Mouse (Mus musculus): ENCODE measurements around the gene Cacng2.
"Not testable (repeated sequence)": the region's sequence is repeated elsewhere in the genome, so short reads cannot be mapped to it uniquely, and the experiment has no call there.

Cacng2 gene

DNA sequence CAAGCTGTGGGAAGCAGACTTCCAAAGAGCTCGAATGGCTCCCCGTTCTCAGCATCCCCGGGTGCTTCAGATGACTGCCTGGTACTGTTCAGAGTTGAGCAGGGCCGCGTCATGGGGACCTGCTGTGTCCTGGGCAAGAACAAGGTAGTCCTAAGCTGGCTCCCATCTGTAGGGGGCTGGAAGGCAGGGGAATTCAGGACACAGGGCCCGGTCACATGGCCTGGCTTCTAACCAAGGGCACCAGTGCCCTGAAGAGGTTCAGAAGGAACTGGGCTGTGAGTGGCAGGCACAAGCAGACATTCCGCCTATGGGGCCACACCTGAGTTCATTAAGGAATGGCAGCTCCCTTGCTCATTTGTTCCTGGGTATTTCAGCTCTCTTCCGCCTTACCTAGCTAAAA is 37.7 kb downstream of the Cacng2 start:
- no peak for DNase-seq (ENCODE audit: low read depth)

DNA sequence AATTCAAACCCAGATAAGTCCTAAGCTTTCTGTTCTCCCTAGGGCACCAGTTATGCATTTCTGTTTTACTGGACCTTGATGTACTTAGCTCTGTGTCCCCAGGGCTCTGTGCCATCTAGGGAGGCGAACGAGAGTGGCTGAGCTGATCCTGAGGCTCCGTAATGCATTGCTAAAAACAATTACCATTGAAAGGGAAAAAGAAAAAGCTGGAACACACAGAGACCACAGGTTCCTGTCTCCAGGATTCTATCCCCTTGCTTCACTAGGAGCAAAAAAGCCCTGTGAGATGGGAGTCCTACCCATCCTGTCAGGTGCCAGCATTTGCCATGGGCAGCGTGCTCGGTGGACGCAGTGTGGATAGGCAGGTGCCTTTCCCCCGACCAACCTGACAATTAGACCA is 38.4 kb downstream of the Cacng2 start:
- no peak for DNase-seq (ENCODE audit: low read depth)

DNA sequence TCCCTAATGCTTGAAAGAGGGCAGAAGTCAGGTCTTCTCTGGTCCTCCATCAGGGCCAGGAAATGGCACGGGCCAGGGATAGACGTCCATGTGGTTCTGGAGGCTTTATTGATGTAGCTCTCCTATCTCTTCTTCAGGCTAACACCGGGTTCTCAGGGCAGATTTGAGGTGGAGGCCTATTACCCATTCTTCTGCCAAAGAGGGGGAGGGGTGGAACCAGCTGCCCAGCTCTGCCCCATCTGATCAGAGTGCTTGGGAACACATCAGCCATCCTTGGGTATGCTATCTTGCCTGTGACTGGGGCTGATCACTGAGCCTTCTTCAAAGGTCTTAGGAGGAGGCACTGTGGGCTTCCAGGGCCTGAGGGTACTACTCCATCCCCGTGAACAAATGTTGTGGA is 39.5 kb downstream of the Cacng2 start:
- no peak for DNase-seq (ENCODE audit: low read depth)

DNA sequence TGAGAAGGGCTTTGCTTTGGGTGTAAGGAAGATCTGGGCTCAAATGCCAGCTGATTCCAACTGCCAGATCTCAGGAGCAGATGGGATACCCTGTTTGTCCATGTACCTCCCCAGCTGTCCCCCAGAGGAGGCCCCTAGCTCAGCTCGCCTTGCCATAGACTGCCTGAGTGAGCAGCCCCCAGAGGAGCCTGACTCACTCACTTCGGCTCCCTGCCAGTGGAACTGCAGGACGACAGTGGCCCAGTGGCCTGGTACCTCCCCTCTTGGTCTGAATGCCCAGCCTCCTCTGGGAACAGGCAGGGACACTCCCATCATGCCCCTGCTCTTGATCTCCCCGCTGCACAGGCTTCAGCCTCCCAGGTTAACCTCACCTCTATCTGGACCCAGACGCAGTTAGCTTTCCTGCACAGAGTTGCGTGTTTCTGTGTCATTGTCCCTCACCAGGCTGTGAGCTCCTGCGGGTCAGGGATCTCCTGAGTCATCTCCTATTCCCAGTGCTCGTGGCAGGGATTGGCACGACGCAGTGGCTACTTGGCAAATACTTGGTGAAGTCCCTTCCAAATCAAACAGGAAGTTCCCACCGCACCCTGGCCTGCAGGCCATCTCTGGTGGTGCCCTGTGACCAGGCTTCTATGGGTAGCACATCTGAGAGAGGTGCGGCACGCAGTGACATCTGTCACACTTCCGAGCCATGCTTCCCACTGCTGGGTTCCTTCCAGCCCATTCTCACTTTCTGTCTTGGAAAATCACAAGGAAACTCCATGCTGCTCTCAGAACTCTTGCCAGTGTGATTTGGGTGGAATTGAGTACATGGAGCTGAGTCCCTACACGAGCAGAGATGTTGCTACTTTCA is 40.8 kb downstream of the Cacng2 start:
- DNase-seq (ENCODE audit: low read depth), result no peak

DNA sequence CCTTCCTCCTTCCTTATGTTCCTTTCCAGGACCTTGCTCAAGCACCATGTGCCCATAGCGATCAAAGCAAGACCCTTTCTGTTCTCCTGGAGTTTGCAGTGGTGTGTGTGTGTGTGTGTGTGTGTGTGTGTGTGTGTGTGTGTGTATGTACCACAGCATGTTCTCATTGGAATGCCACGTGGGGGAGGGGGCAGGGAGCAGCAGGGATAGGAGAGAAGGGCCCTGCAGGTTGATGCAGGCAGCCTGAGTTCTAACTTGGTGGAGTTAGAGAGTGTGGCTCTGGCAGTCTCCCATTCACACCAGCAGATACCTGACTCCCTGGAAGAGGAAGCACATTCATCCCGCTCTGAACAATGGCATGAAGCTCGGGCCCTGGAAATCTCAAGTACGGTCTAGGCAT is 41.6 kb downstream of the Cacng2 start:
- no peak for DNase-seq (ENCODE audit: low read depth)

DNA sequence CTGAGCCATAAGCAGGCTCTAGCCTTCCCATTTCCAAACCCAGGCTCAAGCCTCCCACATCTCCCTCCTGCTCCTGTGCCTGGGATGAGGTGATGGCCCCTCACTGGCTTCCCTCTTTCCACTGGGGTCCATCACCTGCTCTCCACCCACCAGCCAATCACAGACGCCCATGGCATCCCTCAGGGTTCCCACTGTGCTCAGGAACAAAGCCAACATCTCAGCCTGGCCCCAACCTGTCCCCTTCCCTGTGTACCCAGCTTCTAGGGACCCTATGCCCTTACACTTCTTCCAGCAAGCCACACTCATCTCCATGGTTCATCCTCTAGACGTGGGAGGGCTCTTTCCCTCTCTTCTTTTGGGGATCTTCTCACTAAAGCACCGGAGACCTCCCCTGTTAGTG is 43.9 kb downstream of the Cacng2 start:
- no peak for DNase-seq (ENCODE audit: low read depth)

DNA sequence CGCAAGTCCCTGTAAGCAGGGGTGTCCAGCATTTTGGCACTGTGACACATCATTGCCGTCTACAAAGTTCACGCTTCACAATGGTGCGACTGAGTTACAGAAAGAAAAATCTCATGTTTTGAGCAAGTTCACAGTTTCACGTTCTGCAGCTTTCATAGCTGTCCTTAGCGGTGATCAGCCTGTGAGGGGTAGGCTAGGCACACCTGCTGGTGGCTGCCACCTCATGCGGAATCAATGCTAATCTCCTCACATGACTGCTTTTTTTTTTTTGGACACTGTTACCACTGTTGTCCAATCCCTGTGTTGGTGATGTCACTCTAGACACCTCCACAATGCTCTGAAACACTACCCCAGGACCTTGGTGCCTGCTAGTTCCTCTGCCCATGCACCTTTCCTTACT is 46.7 kb downstream of the Cacng2 start:
- no peak for DNase-seq (ENCODE audit: low read depth)

DNA sequence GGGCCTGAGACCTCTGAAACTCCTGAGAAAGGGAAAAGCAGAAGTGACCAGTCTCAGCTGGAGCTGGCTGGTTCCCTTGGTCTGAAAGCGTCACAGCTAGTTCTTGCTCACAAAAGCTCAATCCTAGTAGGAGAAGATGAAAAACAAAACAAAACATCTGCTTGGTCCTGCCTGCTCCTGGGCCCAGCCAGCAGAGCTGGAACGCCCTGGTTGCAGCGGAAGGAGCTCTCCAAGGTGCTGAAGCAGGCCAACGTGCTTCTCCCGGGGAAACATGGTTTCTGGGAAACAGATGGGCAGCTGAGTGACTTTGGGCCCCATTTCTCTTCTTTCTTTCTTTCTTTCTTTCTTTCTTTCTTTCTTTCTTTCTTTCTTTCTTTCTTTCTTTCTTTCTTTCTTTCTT is 53.4 kb downstream of the Cacng2 start:
- peak; percentile 28 for DNase-seq (ENCODE audit: low read depth)

DNA sequence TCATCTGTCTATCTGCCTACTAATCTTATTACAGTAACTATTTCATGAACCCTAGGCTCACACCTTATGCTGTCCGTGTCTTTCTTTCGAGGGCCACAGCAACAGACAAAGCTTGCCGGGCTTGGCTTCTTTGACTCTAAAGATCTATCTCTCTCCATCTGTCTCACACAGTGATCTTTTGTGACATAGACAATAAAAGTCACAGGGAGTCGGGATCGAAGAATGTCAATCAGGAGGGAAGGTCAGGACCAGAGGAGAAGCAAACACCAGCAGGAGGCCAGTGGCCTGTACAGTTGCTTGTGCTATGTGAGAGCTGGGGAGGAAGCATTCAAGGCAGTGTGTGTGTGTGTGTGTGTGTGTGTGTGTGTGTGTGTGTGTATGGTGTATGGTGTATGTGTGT is 54.3 kb downstream of the Cacng2 start:
- DNase-seq (ENCODE audit: low read depth), result no peak

DNA sequence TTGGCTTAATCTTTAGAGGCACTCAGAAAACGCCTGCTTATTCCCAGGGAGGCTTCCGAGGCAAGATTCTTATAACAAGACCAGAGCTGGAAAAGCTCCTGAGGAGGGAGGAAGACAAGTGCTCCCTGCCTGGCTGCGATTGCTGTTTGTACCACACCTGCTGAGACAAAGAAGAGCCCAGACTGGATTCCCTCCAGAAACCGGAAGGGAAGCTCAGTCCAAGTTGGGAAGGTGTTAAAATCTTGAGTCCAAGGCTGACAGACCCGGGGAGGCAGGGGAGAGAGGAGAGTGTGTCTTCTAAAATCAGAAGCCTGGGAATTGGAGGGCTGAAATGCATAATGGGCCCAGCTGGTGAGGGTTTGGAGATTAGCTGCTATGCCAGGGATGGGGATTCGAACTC is 55.5 kb downstream of the Cacng2 start:
- DNase-seq (ENCODE audit: low read depth), result no peak

DNA sequence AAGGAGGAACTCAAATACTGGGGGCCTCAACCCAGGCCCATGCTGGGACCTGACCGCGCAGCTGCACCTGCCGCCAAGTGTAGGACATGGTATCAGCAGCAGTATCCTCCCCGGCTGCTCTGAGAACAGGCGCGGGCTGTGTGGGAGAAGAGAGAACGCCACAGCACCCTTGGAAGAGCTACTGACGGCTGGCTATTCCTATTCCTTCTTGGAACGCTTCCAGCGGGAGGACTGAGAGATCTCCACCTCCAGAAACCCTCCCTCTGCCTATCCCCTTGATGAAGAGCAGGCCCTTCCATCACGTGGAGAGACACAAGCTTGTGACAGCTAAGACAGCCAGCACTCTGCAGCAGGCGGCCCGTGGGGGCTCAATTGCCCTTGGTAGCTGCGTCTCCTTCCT is 57.4 kb downstream of the Cacng2 start:
- DNase-seq (ENCODE audit: low read depth), result no peak

DNA sequence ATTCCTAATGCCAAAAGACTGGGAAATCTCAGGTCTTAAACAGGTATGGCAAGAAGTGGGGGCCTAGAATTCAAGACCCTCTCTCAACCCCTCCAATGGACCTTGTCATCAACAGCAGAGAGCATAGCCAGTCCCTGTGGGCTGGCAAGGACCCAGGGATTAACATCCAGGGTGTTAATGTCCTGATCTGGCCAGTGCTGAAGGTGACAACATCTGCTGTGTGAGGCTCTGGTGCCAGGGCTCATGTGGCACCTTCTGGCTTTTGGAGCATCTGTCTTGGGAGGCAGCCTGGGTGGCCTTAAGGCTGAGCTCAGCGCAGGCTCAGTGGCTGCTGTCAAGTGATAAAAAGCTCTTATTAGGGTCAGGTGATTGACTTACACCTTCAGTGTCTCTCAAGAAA is 62.9 kb downstream of the Cacng2 start:
- no peak for DNase-seq (ENCODE audit: low read depth)

DNA sequence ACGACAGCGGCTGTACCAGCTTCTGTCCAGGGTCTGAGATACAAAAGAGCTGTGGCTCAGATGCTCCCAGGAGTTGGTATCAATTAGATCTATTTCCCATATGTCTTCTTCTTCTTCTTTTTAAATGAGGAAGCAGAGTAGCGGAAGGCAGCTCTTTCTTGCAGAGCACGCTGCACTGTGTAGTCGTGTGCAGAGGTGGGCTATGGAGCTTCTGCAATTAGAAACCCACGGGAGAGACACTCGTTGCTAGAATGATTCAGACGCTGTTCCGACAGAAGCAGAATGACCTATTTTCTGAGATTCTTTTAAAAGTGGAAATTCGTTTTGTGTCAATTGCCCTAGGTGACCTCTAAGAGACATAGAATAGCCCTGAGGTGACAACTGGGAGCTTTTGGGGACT is 69.1 kb downstream of the Cacng2 start:
- DNase-seq (ENCODE audit: low read depth), result no peak

DNA sequence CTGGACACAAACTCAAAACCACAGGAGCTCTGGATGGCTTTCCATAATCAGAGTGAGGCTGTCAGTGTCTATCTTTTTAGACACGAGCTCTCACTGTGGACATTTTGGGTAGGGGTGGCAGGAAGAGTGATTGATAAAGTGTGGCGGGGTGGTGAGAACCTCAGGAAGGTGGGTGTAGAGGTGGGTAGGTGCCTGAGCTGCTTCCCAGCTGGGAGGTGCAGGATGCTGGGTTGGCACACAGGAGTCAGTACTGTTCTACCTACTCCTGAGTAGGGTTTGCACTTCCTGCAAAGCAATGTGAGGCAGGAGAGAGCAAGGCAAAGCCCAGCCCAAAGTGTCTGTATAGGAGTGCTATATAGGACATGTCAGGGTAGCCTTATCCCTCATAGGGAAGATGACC is 69.9 kb downstream of the Cacng2 start:
- no peak for DNase-seq (ENCODE audit: low read depth)

DNA sequence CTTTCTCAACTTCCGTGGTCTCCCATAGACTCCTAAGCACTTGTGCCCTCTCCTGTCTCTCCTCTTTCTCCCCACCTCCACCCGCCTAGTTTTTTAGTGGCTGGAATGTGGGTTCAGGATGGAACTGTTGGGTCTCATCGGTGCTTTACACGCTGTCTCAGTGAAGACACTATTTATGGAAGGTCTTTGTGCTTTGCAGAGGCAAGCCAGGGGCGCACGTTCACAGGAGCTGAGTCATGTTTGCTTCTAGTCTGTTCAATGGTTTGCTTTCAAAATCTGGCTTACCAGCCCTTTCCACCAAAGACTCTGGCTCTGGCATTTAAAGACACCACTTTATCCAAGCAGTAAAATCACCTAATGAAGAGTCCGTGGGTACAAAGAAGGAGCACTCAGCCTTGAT is 74.0 kb downstream of the Cacng2 start:
- no peak for DNase-seq (ENCODE audit: low read depth)

DNA sequence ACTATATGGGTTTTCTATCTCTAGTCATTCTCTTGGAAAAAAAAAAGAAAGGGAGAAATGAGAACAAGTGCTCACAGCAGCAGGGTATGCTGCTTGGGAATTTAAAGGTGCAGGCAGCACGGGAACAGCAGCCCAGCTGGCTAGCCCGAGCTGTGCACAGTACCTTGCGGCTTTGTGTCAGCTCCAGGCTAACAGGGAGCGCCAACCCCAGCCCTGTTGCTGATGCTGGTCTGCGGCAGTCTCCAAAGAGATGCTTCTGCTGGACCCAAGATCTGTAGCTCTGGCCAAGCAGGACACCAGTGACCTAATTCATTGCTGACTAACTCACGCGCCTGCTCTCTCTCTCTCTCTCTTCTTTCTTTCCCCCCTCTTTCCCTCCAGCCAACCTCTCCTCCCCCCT is 74.5 kb downstream of the Cacng2 start:
- no peak for DNase-seq (ENCODE audit: low read depth)

DNA sequence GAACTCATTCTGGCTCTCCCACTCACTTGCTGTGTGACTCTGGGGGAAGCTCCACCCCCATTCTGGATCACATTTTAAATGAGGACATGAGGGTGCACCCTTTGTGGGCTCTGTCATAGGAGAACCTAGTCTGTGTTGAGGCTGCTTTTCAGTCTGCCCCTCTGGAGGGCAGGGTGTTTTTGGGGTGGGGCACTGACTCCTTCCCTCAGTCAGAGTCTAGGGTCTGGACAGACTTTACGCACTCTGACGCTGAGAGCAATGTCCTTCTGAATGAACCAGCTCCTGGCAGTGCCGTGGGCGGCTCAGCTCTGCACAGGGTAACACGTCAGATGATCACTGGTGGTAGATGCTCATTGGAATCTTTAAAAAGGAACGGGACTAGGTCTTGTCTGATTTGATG is 75.0 kb downstream of the Cacng2 start:
- no peak for DNase-seq (ENCODE audit: low read depth)

DNA sequence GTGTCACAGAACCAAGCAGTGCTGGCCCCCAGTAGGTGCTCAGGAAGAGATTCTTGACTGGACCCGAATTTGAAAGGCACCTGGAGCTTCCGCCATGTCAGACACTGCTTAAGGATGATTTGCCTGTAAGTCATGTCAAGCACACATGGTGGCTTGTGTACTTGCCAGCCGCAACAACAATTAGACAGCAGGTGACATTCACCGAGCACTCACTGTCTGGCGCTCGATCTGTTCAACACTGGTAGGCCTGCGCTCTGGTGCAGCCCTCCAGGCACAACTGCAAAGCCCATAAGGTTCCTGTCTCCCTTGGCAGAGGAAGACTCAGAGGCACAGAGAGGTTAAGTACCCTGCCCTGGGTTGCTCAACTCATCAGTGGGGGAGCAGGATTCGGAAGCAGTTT is 77.1 kb downstream of the Cacng2 start:
- no peak for DNase-seq (ENCODE audit: low read depth)

DNA sequence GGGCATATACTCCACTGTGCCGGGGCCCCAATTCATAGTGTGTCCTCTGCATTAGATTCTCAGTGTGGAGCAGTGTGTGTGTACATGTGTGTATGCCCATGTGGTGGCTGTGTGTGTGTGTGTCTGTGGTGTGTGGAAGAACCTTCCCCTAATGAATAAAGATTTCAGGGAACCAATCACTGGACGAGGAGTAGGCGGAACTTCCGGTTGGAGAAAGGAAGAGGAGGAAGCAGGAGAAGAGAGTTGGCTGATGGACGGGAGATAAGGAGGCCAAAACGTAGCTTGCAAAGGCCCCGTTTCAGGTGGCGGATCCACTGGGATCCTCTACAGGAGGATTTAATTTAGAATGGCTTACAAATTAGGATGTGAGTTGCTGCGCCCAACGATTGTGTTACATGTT is 82.2 kb downstream of the Cacng2 start:
- no peak for DNase-seq (ENCODE audit: low read depth)

DNA sequence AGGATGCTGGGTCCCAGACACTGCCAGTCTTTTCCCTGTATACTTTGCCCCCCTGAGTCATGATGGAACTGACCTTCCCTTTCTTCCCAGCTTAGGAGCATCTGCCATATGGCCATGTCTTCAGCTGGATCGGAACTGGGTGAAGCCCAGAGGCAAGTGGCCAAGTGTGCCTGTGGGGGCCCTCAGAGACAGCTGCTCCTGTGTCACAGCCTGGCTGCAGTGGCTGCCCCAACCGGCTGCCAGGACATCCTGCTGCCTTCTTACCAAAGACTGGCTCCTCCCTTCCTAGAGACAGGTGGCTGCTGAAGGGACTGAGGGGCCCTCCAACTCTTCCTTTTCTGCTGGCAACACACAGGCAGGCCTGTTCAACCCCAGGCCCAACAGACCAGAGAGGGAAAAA is 83.2 kb downstream of the Cacng2 start:
- DNase-seq (ENCODE audit: low read depth), result no peak

DNA sequence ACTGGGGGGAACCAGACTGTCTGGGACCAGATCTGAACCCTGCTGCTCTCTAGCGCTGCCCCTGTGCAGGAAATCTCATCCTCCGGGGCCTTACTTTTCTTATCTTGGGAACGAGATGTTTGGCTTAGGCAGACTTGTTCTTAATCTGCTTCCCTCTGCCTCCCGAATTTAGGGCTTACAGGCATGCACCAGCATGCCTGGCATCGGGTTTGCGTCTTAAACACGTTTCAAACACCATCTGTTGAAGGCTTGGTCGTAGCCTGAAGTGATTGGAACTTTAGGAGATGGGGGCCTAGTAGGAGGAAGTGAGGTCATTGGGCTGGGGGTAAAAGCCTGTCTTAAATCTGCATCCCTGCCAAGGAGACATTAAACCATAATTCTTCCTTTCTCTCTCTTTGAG is 89.9 kb downstream of the Cacng2 start:
- DNase-seq (ENCODE audit: low read depth), result no peak

DNA sequence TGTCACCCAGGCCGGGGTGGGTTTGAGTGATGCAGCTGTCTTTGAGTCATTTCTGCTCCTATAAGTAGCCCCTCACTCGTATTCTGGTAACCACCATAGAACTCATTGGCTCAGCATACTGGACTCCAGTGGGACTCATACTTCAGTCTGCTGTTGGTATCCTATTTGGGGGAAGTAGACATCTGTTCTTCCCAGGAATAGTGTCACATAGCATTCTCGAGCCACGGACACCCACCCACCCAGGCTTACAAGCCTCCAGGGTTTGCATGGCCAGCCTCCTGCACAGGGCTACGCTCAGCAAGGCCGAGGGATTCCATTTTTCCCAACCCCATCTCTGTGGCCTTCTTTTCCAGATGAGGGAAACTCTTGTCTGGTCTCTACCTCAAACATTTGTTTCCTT is 93.3 kb downstream of the Cacng2 start:
- no peak for DNase-seq (ENCODE audit: low read depth)

DNA sequence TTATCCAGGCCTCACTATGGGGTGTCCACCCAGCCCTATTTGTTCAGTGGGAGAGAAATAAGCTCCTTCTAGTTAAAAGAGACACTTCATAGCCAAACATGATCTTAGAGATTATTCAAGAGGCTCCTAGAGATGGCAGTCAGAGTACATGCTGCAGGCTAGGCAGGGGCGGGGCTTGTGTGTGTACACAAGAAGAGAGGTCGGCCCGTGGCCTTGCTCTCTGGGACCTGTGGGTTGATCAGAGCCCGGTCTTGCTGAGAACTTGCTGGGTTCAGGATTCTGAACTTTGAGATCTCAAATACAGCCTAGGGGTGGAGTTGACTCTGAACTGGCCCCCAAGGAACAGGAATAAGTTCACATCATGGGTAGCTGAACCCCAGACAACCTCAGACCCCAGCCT is 95.6 kb downstream of the Cacng2 start:
- DNase-seq (ENCODE audit: low read depth), result no peak

DNA sequence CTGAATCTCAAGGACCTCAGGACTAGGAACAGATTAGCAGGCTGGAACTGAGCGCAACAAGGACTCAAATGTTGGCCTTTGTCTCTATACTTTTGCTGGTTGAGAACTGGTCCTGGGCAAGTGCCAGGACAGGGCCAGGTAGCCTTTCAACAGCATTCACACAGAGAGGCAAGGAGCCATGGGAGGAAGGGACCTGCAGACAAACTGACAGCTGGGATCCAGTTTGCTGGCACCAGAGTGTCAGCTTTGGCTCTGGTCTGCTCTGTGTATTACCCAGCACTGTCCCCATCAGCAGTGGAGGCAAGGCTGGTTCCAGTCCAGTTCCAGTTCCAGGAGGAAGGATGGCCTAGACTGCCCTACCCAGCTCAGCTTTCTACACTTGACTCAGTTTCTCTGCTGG is 105.8 kb downstream of the Cacng2 start:
- no peak for DNase-seq (ENCODE audit: low read depth)

DNA sequence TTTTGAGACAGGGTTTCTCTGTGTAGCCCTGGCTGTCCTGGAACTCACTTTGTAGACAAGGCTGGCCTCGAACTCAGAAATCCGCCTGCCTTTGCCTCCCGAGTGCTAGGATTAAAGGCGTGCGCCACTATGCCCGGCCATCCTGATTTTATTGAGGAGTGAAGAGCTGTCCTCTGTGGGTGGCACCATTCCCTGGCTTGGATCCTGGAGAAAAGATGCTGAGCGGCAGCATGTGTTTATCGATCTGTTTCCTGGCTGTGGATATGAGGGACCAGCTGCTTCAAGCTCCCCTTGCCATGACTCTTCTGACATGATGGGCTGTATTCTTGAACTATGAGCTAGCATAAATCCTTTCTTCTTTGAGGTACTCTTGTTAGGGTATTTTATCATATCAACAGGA is 111.6 kb downstream of the Cacng2 start:
- not testable (repeated sequence) for DNase-seq (ENCODE audit: low read depth)
